In the genomic region with DNA sequence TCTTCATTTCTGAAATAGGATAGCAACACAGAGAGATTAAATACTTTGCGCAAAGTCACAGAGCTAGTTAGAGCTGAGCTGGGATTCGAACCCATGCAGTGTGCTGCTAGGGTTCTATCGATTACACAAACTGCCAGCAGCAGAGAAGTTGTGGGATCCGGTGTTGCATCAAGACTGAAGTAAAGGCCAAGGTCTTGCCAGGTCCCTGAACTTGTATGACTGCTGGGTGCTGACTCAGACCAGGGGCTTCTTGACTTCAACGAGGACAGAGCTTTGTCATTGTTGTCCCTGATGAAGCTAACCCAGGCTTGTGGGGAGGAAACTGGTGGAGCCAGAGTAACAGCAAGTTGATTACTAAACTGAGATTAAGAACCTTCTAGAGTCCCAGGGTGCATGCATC, we compare ENCODE assay signal across 13 mouse cellular contexts. TPM values are rescaled to one million over a fixed set of nuclear protein-coding genes. Genes with fewer than 3 reads are reported as not detected.
DNase-seq lines count a peak whose midpoint lies in the region; ATAC-seq and TF ChIP-seq lines count a peak whose summit lies in the region.
"Had no signal": no experiment of that assay in that cellular context is flagged by ENCODE, and none has a peak within 500 bp of the region (broad histone marks: within the 10 kb centered on the region; RNA-seq: fewer than 3 reads in every experiment).

No protein-coding gene starts in this region.

- H3K9me3 ChIP-seq in hindbrain, embryonic 10.5 days = no peaks in the 10 kb centered on the region
- H3K9me3 ChIP-seq in hindbrain, embryonic 16.5 days (ENCODE audit: control insufficient read depth, low read length) = no peaks in the 10 kb centered on the region
- H3K9me3 ChIP-seq in kidney, embryonic 16.5 days (ENCODE audit: low read length) = no peaks in the 10 kb centered on the region
- H3K9me3 ChIP-seq: embryonic facial prominence, embryonic 15.5 days; forebrain, embryonic 12.5 days had no signal

- WGBS in hindbrain, embryonic 10.5 days = 93% methylated on average over 5 of the region's 5 CpGs
- 91% methylated on average over 5 of the region's 5 CpGs for whole genome bisulfite sequencing in hindbrain, embryonic 16.5 days
- 74% methylated on average over 5 of the region's 5 CpGs for WGBS in spleen, adult 2 months
- WGBS in kidney, embryonic 16.5 days = 90% methylated on average over 5 of the region's 5 CpGs

- no peak for ATAC-seq in hindbrain, embryonic 16.5 days
- peak; percentile 18; the same call in 1 of the 2 replicates for ATAC-seq in granulocyte monocyte progenitor cell, adult 5-6 weeks (replicated peaks; ENCODE audit: poor library complexity, severe bottlenecking)
- no peak for ATAC-seq in kidney, embryonic 16.5 days (ENCODE audit: low FRiP score, low TSS enrichment)

- H3K9ac ChIP-seq in hindbrain, embryonic 16.5 days (ENCODE audit: low read depth, low read length) = no peak overlapping the region
- no peak overlapping the region for H3K9ac ChIP-seq in kidney, embryonic 16.5 days (replicated peaks; ENCODE audit: low read length)
- H3K9ac ChIP-seq: embryonic facial prominence, embryonic 15.5 days; forebrain, embryonic 12.5 days; liver, embryonic 14.5 days had no signal

- H3K27ac ChIP-seq in hindbrain, embryonic 10.5 days = peak overlapping the region; percentile 86
- H3K27ac ChIP-seq in hindbrain, embryonic 16.5 days (ENCODE audit: low read depth, low read length) = no peak overlapping the region
- 0 out of 2 replicates have a peak overlapping the region, but pooled peaks have one; percentile 39 for H3K27ac ChIP-seq in spleen, adult 2 months (ENCODE audit: insufficient read depth, low read length)
- no peak overlapping the region for H3K27ac ChIP-seq in kidney, embryonic 16.5 days (ENCODE audit: low read length)
- H3K27ac ChIP-seq: embryonic facial prominence, embryonic 15.5 days; liver, embryonic 14.5 days had no signal

- H3K27me3 ChIP-seq in hindbrain, embryonic 10.5 days (ENCODE audit: insufficient read depth, poor library complexity, severe bottlenecking) = no peaks in the 10 kb centered on the region
- no peaks in the 10 kb centered on the region for H3K27me3 ChIP-seq in hindbrain, embryonic 16.5 days (replicated peaks; ENCODE audit: control insufficient read depth, insufficient read depth, low read length)
- H3K27me3 ChIP-seq in spleen, adult 2 months (ENCODE audit: control insufficient read depth, insufficient read depth, low read length) = no peaks in the 10 kb centered on the region
- no peaks in the 10 kb centered on the region for H3K27me3 ChIP-seq in kidney, embryonic 16.5 days (ENCODE audit: insufficient read depth, low read length)
- H3K27me3 ChIP-seq: embryonic facial prominence, embryonic 15.5 days had no signal

- TF ChIP-seq POLR2A in spleen, adult 2 months (IDR thresholded peaks at IDR 0.05; ENCODE audit: low read depth, low read length) = no peak

- DNase-seq in hindbrain, embryonic 10.5 days (ENCODE audit: low spot score) = no peak
- no peak for DNase-seq in spleen, adult 2 months (ENCODE audit: low read depth in 1 of 2, low spot score in 2 of 2)
- DNase-seq in spleen, postnatal 36 days (ENCODE audit: low spot score in 2 of 2) = no peak
- no peak for DNase-seq in c-Kit-positive CD71-positive TER-119-positive erythroid progenitor cells, embryonic 14.5 days (ENCODE audit: low spot score)
- DNase-seq: cerebellum, adult 18-20 months; kidney, adult 11 months; kidney, postnatal 25 days had no signal

- H3K4me3 ChIP-seq in hindbrain, embryonic 10.5 days = no peak overlapping the region
- H3K4me3 ChIP-seq in hindbrain, embryonic 16.5 days (ENCODE audit: low read length) = no peak overlapping the region
- H3K4me3 ChIP-seq in spleen, adult 2 months (ENCODE audit: extremely low read depth, insufficient read depth, insufficient read length) = no peak overlapping the region
- no peak overlapping the region for H3K4me3 ChIP-seq in kidney, embryonic 16.5 days (ENCODE audit: low read length)
- H3K4me3 ChIP-seq: embryonic facial prominence, embryonic 15.5 days; forebrain, embryonic 12.5 days had no signal

- H3K4me2 ChIP-seq in hindbrain, embryonic 16.5 days (ENCODE audit: low read length) = no peak overlapping the region
- H3K4me2 ChIP-seq in kidney, embryonic 16.5 days (replicated peaks; ENCODE audit: low read depth, low read length) = no peak overlapping the region
- H3K4me2 ChIP-seq: embryonic facial prominence, embryonic 15.5 days had no signal

- TF ChIP-seq CTCF in spleen, adult 2 months (IDR thresholded peaks at IDR 0.05; ENCODE audit: extremely low read depth, insufficient read depth, insufficient read length, insufficient replicate concordance) = no peak

- H3K36me3 ChIP-seq in hindbrain, embryonic 10.5 days = no peaks in the 10 kb centered on the region
- H3K36me3 ChIP-seq in hindbrain, embryonic 16.5 days (ENCODE audit: control insufficient read depth, insufficient read depth, low read length) = no peaks in the 10 kb centered on the region
- H3K36me3 ChIP-seq in spleen, adult 2 months (ENCODE audit: control insufficient read depth, insufficient read depth, low read length) = no peaks in the 10 kb centered on the region
- H3K36me3 ChIP-seq in kidney, embryonic 16.5 days (ENCODE audit: insufficient read depth, low read length) = no peaks in the 10 kb centered on the region
- H3K36me3 ChIP-seq: embryonic facial prominence, embryonic 15.5 days; forebrain, embryonic 12.5 days had no signal

- peaks cover 96% of the 10 kb centered on the region for H3K4me1 ChIP-seq in hindbrain, embryonic 10.5 days (replicated peaks)
- H3K4me1 ChIP-seq in hindbrain, embryonic 16.5 days (ENCODE audit: control insufficient read depth, insufficient read depth, low read depth, low read length) = peaks cover 76% of the 10 kb centered on the region
- H3K4me1 ChIP-seq in spleen, adult 2 months (ENCODE audit: control insufficient read depth, insufficient read depth, insufficient read length) = peaks cover 12% of the 10 kb centered on the region; the same call in 1 of the 2 replicates
- H3K4me1 ChIP-seq in kidney, embryonic 16.5 days (ENCODE audit: insufficient read depth, low read length) = peaks cover 45% of the 10 kb centered on the region

RNA-seq across cellular contexts. Expression of a gene that starts 8.9 kb away (rescaled TPM):
- 30.0 and 38.4 TPM in 2 replicates for polyA plus RNA-seq in hindbrain, embryonic 10.5 days (2016; fragmentation: Nextera tagmentation; extraction: Ambion mirVana)
- 151 and 187 TPM in 2 replicates for polyA plus RNA-seq in hindbrain, embryonic 16.5 days (2015; fragmentation: Nextera tagmentation; extraction: Ambion mirVana)
- 110 and 140 TPM in 2 replicates for polyA plus RNA-seq in spleen, adult 2 months (2012; rRNA removed)
- total RNA-seq in granulocyte monocyte progenitor cell, adult 5-6 weeks (2014; fragmentation: Nextera tagmentation) = 1.1 TPM in 1 of 2 replicates, not detected in the other
- 0.17 and 4.4 TPM in 2 replicates for total RNA-seq in granulocyte monocyte progenitor cell, adult 5-6 weeks (2017)
- polyA plus RNA-seq in kidney, embryonic 16.5 days (2015; fragmentation: Nextera tagmentation; extraction: Ambion mirVana) = 22.6 and 23.1 TPM in 2 replicates

Comparison
In these comparisons a context has a peak if more than half of its experiments do, and no peak if none do; other contexts are left out.
1. H3K27ac ChIP-seq: peak in hindbrain, embryonic 10.5 days (single experiment) and spleen, adult 2 months (single experiment); none in hindbrain, embryonic 16.5 days (single experiment) and kidney, embryonic 16.5 days (single experiment).